Comparison of ENCODE assay signal across 8 mouse cellular contexts in genomic region chr6:83165026-83165606, GRCm38 (mm10). TPM values are rescaled to one million over a fixed set of nuclear protein-coding genes. Genes with fewer than 3 reads are reported as not detected.
DNase-seq lines count a peak whose midpoint lies in the region; ATAC-seq lines count a peak whose summit lies in the region.

No protein-coding gene starts in this region.

- H3K36me3 ChIP-seq in forebrain, embryonic 13.5 days (ENCODE audit: poor library complexity, severe bottlenecking), result 0 out of 2 replicates have a peak, but pooled peaks cover 3% of the 10 kb centered on the region
- H3K36me3 ChIP-seq in liver, embryonic 13.5 days, result no peaks in the 10 kb centered on the region

- H3K4me2 ChIP-seq in forebrain, embryonic 13.5 days, result peak overlapping the region; percentile 81
- peak overlapping the region; percentile 84 for H3K4me2 ChIP-seq in liver, embryonic 13.5 days

- under 1% methylated on average over 6 of the region's 6 CpGs for WGBS in forebrain, embryonic 13.5 days
- 4% methylated on average over 6 of the region's 6 CpGs for WGBS in liver, embryonic 13.5 days (ENCODE audit: insufficient replicate concordance)

- intact Hi-C loops in gastrocnemius, postnatal 14 days (cut with DNase I; ENCODE audit: low total_unique reads), result no loop called here

- peak overlapping the region; percentile 84 for H3K4me3 ChIP-seq in forebrain, embryonic 13.5 days
- peak overlapping the region; percentile 80 for H3K4me3 ChIP-seq in liver, embryonic 13.5 days (replicated peaks)

- no peaks in the 10 kb centered on the region for H3K9me3 ChIP-seq in forebrain, embryonic 13.5 days (replicated peaks)
- no peaks in the 10 kb centered on the region for H3K9me3 ChIP-seq in liver, embryonic 13.5 days (replicated peaks)

- peak overlapping the region; percentile 93 for H3K9ac ChIP-seq in forebrain, embryonic 13.5 days
- peak overlapping the region; percentile 91 for H3K9ac ChIP-seq in liver, embryonic 13.5 days

- peak overlapping the region; percentile 48 for H3K27ac ChIP-seq in forebrain, embryonic 13.5 days
- peak overlapping the region; percentile 80 for H3K27ac ChIP-seq in liver, embryonic 13.5 days

- peaks cover 44% of the 10 kb centered on the region for H3K27me3 ChIP-seq in forebrain, embryonic 13.5 days
- peaks cover 34% of the 10 kb centered on the region for H3K27me3 ChIP-seq in liver, embryonic 13.5 days

- DNase-seq in frontal cortex, adult 2 months (ENCODE audit: extremely low spot score in 1 of 2, low spot score in 1 of 2), result no peak
- DNase-seq in liver, embryonic 13.5 days, result no peak
- DNase-seq in ovary, postnatal 36 days (ENCODE audit: low spot score), result no peak
- no peak for DNase-seq in layer of hippocampus, postnatal 14 days (ENCODE audit: low spot score in 2 of 2)
- no peak for DNase-seq in gastrocnemius, postnatal 14 days

- ATAC-seq in frontal cortex, adult (ENCODE audit: low TSS enrichment), result peak; percentile 31
- ATAC-seq in CD4-positive, CD25-positive, alpha-beta regulatory T cell, adult 4 months, result peak; percentile 65
- ATAC-seq in forebrain, embryonic 13.5 days, result peak; percentile 64
- ATAC-seq in liver, embryonic 13.5 days (ENCODE audit: low read depth), result peak; percentile 10; the same call in 1 of the 2 replicates

- H3K4me1 ChIP-seq in forebrain, embryonic 13.5 days, result peaks cover 41% of the 10 kb centered on the region
- peaks cover 49% of the 10 kb centered on the region for H3K4me1 ChIP-seq in liver, embryonic 13.5 days (replicated peaks)

RNA-seq across cellular contexts. Expression of gene Dctn1, which starts 0.6 kb away (rescaled TPM):
- 344 and 369 TPM in 2 replicates for polyA plus RNA-seq in frontal cortex, adult 2 months (2012; rRNA removed)
- 10 to 100 TPM; 14.7 to 18.2 TPM for polyA plus RNA-seq in CD4-positive, CD25-positive, alpha-beta regulatory T cell, adult 4 months (2017; shearing (Covaris generic))
- polyA plus RNA-seq in forebrain, embryonic 13.5 days (2015; fragmentation: Nextera tagmentation; extraction: Ambion mirVana), result 108 and 113 TPM in 2 replicates
- polyA plus RNA-seq in liver, embryonic 13.5 days (2015; fragmentation: Nextera tagmentation; extraction: Ambion mirVana), result 28.0 and 30.7 TPM in 2 replicates
- 100 to 1,000 TPM; 358 to 382 TPM for total RNA-seq in layer of hippocampus, postnatal 14 days (2021)
- total RNA-seq in gastrocnemius, postnatal 14 days (2021), result 100 to 1,000 TPM; 116 to 120 TPM

RNA-seq across cellular contexts. Expression of gene 1700003E16Rik, which starts 8.9 kb away (rescaled TPM):
- polyA plus RNA-seq in frontal cortex, adult 2 months (2012; rRNA removed), result 28.6 TPM in 2 replicates
- polyA plus RNA-seq in CD4-positive, CD25-positive, alpha-beta regulatory T cell, adult 4 months (2017; shearing (Covaris generic)), result not detected
- 2.7 and 3.6 TPM in 2 replicates for polyA plus RNA-seq in forebrain, embryonic 13.5 days (2015; fragmentation: Nextera tagmentation; extraction: Ambion mirVana)
- polyA plus RNA-seq in liver, embryonic 13.5 days (2015; fragmentation: Nextera tagmentation; extraction: Ambion mirVana), result 0.15 and 0.20 TPM in 2 replicates
- 10 to 100 TPM; 20.4 to 21.1 TPM for total RNA-seq in layer of hippocampus, postnatal 14 days (2021)
- not detected for total RNA-seq in gastrocnemius, postnatal 14 days (2021)

RNA-seq across cellular contexts. Expression of gene Wdr54, which starts 8.9 kb away (rescaled TPM):
- polyA plus RNA-seq in frontal cortex, adult 2 months (2012; rRNA removed), result 26.6 and 27.7 TPM in 2 replicates
- polyA plus RNA-seq in CD4-positive, CD25-positive, alpha-beta regulatory T cell, adult 4 months (2017; shearing (Covaris generic)), result 1 to 10 TPM in 1 of 2 experiments, not detected in 1; 2.1 TPM
- polyA plus RNA-seq in forebrain, embryonic 13.5 days (2015; fragmentation: Nextera tagmentation; extraction: Ambion mirVana), result 17.5 and 18.4 TPM in 2 replicates
- polyA plus RNA-seq in liver, embryonic 13.5 days (2015; fragmentation: Nextera tagmentation; extraction: Ambion mirVana), result 0.60 and 0.67 TPM in 2 replicates
- total RNA-seq in layer of hippocampus, postnatal 14 days (2021), result 10 to 100 TPM; 24.4 to 26.0 TPM
- total RNA-seq in gastrocnemius, postnatal 14 days (2021), result 1 to 10 TPM; 1.2 to 2.0 TPM

RNA-seq across cellular contexts. Expression of gene Rtkn, which starts 29.9 kb away (rescaled TPM):
- polyA plus RNA-seq in frontal cortex, adult 2 months (2012; rRNA removed), result 101 and 119 TPM in 2 replicates
- polyA plus RNA-seq in CD4-positive, CD25-positive, alpha-beta regulatory T cell, adult 4 months (2017; shearing (Covaris generic)), result under 1 TPM in 1 of 2 experiments, not detected in 1; 0.49 TPM
- 10.4 and 10.5 TPM in 2 replicates for polyA plus RNA-seq in forebrain, embryonic 13.5 days (2015; fragmentation: Nextera tagmentation; extraction: Ambion mirVana)
- polyA plus RNA-seq in liver, embryonic 13.5 days (2015; fragmentation: Nextera tagmentation; extraction: Ambion mirVana), result 10.1 and 11.7 TPM in 2 replicates
- 10 to 100 TPM; 61.2 to 65.1 TPM for total RNA-seq in layer of hippocampus, postnatal 14 days (2021)
- total RNA-seq in gastrocnemius, postnatal 14 days (2021), result 10 to 100 TPM; 13.0 to 16.5 TPM

RNA-seq across cellular contexts. Expression of gene Ino80b, which starts 39.9 kb away (rescaled TPM):
- polyA plus RNA-seq in frontal cortex, adult 2 months (2012; rRNA removed), result 24.6 and 31.4 TPM in 2 replicates
- 1 to 10 TPM in 1 of 2 experiments, under 1 TPM in 1; 0.56 to 3.3 TPM for polyA plus RNA-seq in CD4-positive, CD25-positive, alpha-beta regulatory T cell, adult 4 months (2017; shearing (Covaris generic))
- 13.2 and 13.3 TPM in 2 replicates for polyA plus RNA-seq in forebrain, embryonic 13.5 days (2015; fragmentation: Nextera tagmentation; extraction: Ambion mirVana)
- 6.3 and 7.2 TPM in 2 replicates for polyA plus RNA-seq in liver, embryonic 13.5 days (2015; fragmentation: Nextera tagmentation; extraction: Ambion mirVana)
- total RNA-seq in layer of hippocampus, postnatal 14 days (2021), result 10 to 100 TPM; 24.1 TPM
- 10 to 100 TPM; 14.5 to 15.2 TPM for total RNA-seq in gastrocnemius, postnatal 14 days (2021)

Comparison
In these comparisons a context has a peak if more than half of its experiments do, and no peak if none do; other contexts are left out.
1. ATAC-seq: peak in every context shown above with its lines; median percentile 65 in CD4-positive, CD25-positive, alpha-beta regulatory T cell, adult 4 months; 64 in forebrain, embryonic 13.5 days; 31 in frontal cortex, adult; 10 in liver, embryonic 13.5 days.